Mouse (Mus musculus): Measurements from ENCODE around the gene Phf21b. TPM values are rescaled to one million over a fixed set of nuclear protein-coding genes. Genes with fewer than 3 reads are reported as not detected.

Gene Phf21b
- polyA plus RNA-seq, 1 experiment from 2014 or later = 0.08 TPM

GRCm38 (mm10) chr15:84852457-84853070, 3.3 kb downstream of the Phf21b start:
- H3K4me2 ChIP-seq (replicated peaks; ENCODE audit: low read depth, low read length) = peak overlapping the region; percentile 97
- H3K27me3 ChIP-seq (replicated peaks; ENCODE audit: insufficient read depth, low read length) = peaks cover 17% of the 10 kb centered on the region
- 16% methylated on average over 10 of the region's 10 CpGs for WGBS
- DNase-seq (ENCODE audit: low spot score) = no peak
- no peaks in the 10 kb centered on the region for H3K36me3 ChIP-seq (ENCODE audit: insufficient read depth, low read length)
- H3K27ac ChIP-seq (ENCODE audit: low read length) = no peak overlapping the region
- H3K9me3 ChIP-seq (ENCODE audit: low read length) = no peaks in the 10 kb centered on the region
- no peak overlapping the region for H3K9ac ChIP-seq (replicated peaks; ENCODE audit: low read depth)
- no peak for ATAC-seq
- no peak for TF ChIP-seq EP300 (IDR thresholded peaks at IDR 0.05)
- TF ChIP-seq CTCF (IDR thresholded peaks at IDR 0.05) = no peak
- H3K4me1 ChIP-seq (ENCODE audit: insufficient read depth, low read depth, low read length) = peaks cover 15% of the 10 kb centered on the region
- H3K4me3 ChIP-seq (ENCODE audit: low read depth, low read length) = peak overlapping the region; percentile 58

- no peak for TF ChIP-seq EP300 (IDR thresholded peaks at IDR 0.05)
- TF ChIP-seq CTCF (IDR thresholded peaks at IDR 0.05) = peak; percentile 15; the same call in 1 of the 2 replicates
- no peak overlapping the region for H3K4me3 ChIP-seq (ENCODE audit: low read depth, low read length)
- H3K4me2 ChIP-seq (replicated peaks; ENCODE audit: low read depth, low read length) = no peak overlapping the region
- H3K36me3 ChIP-seq (ENCODE audit: insufficient read depth, low read length) = no peaks in the 10 kb centered on the region
- peaks cover 15% of the 10 kb centered on the region for H3K27me3 ChIP-seq (replicated peaks; ENCODE audit: insufficient read depth, low read length)
- 100% methylated on average over 1 of the region's 1 CpGs for WGBS
- no peak overlapping the region for H3K27ac ChIP-seq (ENCODE audit: low read length)
- H3K9ac ChIP-seq (replicated peaks; ENCODE audit: low read depth) = no peak overlapping the region
- no peaks in the 10 kb centered on the region for H3K9me3 ChIP-seq (ENCODE audit: low read length)
- peaks cover 10% of the 10 kb centered on the region for H3K4me1 ChIP-seq (ENCODE audit: insufficient read depth, low read depth, low read length)
- DNase-seq (ENCODE audit: low spot score) (no peak), ATAC-seq (no peak)
These were observed 5.5 kb downstream of the Phf21b start for GRCm38 (mm10) chr15:84850321-84850720.

GRCm38 (mm10) chr15:84846216-84846615, 9.6 kb downstream of the Phf21b start:
- H3K36me3 ChIP-seq (ENCODE audit: insufficient read depth, low read length) = no peaks in the 10 kb centered on the region
- H3K4me3 ChIP-seq (ENCODE audit: low read depth, low read length) = no peak overlapping the region
- no peak overlapping the region for H3K9ac ChIP-seq (replicated peaks; ENCODE audit: low read depth)
- peaks cover 4% of the 10 kb centered on the region; the same call in 1 of the 2 replicates for H3K4me1 ChIP-seq (ENCODE audit: insufficient read depth, low read depth, low read length)
- TF ChIP-seq EP300 (IDR thresholded peaks at IDR 0.05) (no peak), CTCF (IDR thresholded peaks at IDR 0.05) (no peak)
- H3K27me3 ChIP-seq (replicated peaks; ENCODE audit: insufficient read depth, low read length) = no peaks in the 10 kb centered on the region
- 69% methylated on average over 3 of the region's 3 CpGs for WGBS
- H3K9me3 ChIP-seq (ENCODE audit: low read length) = no peaks in the 10 kb centered on the region
- ATAC-seq (no peak), DNase-seq (ENCODE audit: low spot score) (no peak)
- H3K27ac ChIP-seq (ENCODE audit: low read length) = no peak overlapping the region
- H3K4me2 ChIP-seq (replicated peaks; ENCODE audit: low read depth, low read length) = no peak overlapping the region

GRCm38 (mm10) chr15:84844831-84845230, 11.0 kb downstream of the Phf21b start:
- no peaks in the 10 kb centered on the region for H3K27me3 ChIP-seq (replicated peaks; ENCODE audit: insufficient read depth, low read length)
- H3K9ac ChIP-seq (replicated peaks; ENCODE audit: low read depth) = no peak overlapping the region
- peaks cover 4% of the 10 kb centered on the region; the same call in 1 of the 2 replicates for H3K4me1 ChIP-seq (ENCODE audit: insufficient read depth, low read depth, low read length)
- H3K4me2 ChIP-seq (replicated peaks; ENCODE audit: low read depth, low read length) = no peak overlapping the region
- H3K4me3 ChIP-seq (ENCODE audit: low read depth, low read length) = no peak overlapping the region
- H3K27ac ChIP-seq (ENCODE audit: low read length) = no peak overlapping the region
- no peaks in the 10 kb centered on the region for H3K9me3 ChIP-seq (ENCODE audit: low read length)
- H3K36me3 ChIP-seq (ENCODE audit: insufficient read depth, low read length) = no peaks in the 10 kb centered on the region
- no peak for DNase-seq (ENCODE audit: low spot score)
- no peak for ATAC-seq
- 52% methylated on average over 4 of the region's 4 CpGs for WGBS
- no peak for TF ChIP-seq CTCF (IDR thresholded peaks at IDR 0.05)
- TF ChIP-seq EP300 (IDR thresholded peaks at IDR 0.05) = no peak

- ATAC-seq (no peak), DNase-seq (ENCODE audit: low spot score) (no peak)
- 32% methylated on average over 10 of the region's 10 CpGs for WGBS
- TF ChIP-seq CTCF (IDR thresholded peaks at IDR 0.05) (no peak), EP300 (IDR thresholded peaks at IDR 0.05) (no peak)
- peaks cover 4% of the 10 kb centered on the region; the same call in 1 of the 2 replicates for H3K4me1 ChIP-seq (ENCODE audit: insufficient read depth, low read depth, low read length)
- H3K9ac ChIP-seq (replicated peaks; ENCODE audit: low read depth) = no peak overlapping the region
- no peak overlapping the region for H3K4me3 ChIP-seq (ENCODE audit: low read depth, low read length)
- H3K4me2 ChIP-seq (replicated peaks; ENCODE audit: low read depth, low read length) = no peak overlapping the region
- H3K9me3 ChIP-seq (ENCODE audit: low read length) = no peaks in the 10 kb centered on the region
- no peaks in the 10 kb centered on the region for H3K36me3 ChIP-seq (ENCODE audit: insufficient read depth, low read length)
- H3K27me3 ChIP-seq (replicated peaks; ENCODE audit: insufficient read depth, low read length) = no peaks in the 10 kb centered on the region
- H3K27ac ChIP-seq (ENCODE audit: low read length) = no peak overlapping the region
These were observed 12.8 kb downstream of the Phf21b start for GRCm38 (mm10) chr15:84843034-84843433.

GRCm38 (mm10) chr15:84841925-84842821, 13.7 kb downstream of the Phf21b start:
- no peak overlapping the region for H3K27ac ChIP-seq (ENCODE audit: low read length)
- WGBS = 22% methylated on average over 19 of the region's 19 CpGs
- TF ChIP-seq EP300 (IDR thresholded peaks at IDR 0.05) (no peak), CTCF (IDR thresholded peaks at IDR 0.05) (no peak)
- DNase-seq (ENCODE audit: low spot score) = peak; percentile 21
- H3K4me3 ChIP-seq (ENCODE audit: low read depth, low read length) = no peak overlapping the region
- H3K9ac ChIP-seq (replicated peaks; ENCODE audit: low read depth) = no peak overlapping the region
- H3K27me3 ChIP-seq (replicated peaks; ENCODE audit: insufficient read depth, low read length) = no peaks in the 10 kb centered on the region
- ATAC-seq = no peak; the same call in 1 of the 2 replicates
- no peaks in the 10 kb centered on the region for H3K36me3 ChIP-seq (ENCODE audit: insufficient read depth, low read length)
- peaks cover 4% of the 10 kb centered on the region; the same call in 1 of the 2 replicates for H3K4me1 ChIP-seq (ENCODE audit: insufficient read depth, low read depth, low read length)
- H3K9me3 ChIP-seq (ENCODE audit: low read length) = no peaks in the 10 kb centered on the region
- H3K4me2 ChIP-seq (replicated peaks; ENCODE audit: low read depth, low read length) = no peak overlapping the region
